Mouse (Mus musculus) MEL (cell line): ENCODE measurements around the gene Chfr.

Experiments
- POLR2A ChIP-seq, 2 experiments: IDR thresholded peaks; 2 replicates each; pipeline ENCODE4 v1.6.1; 2011 to 2012; ENCODE audit warnings: low read length in 2 of 2, mild to moderate bottlenecking in 2 of 2, control low read depth in 1 of 2, improper control_type of control experiment in 1 of 2, low read depth in 1 of 2, moderate library complexity in 1 of 2; ENCODE audit not compliant: control insufficient read depth in 1 of 2, insufficient read depth in 1 of 2, poor library complexity in 1 of 2
- UBTF ChIP-seq: IDR thresholded peaks from 2 replicates; pipeline ENCODE4 v1.6.1; 2012; ENCODE audit warnings: low read depth, mild to moderate bottlenecking, inconsistent platforms, low read length, improper control_type of control experiment, moderate library complexity, borderline replicate concordance; ENCODE audit not compliant: insufficient read depth

DNA sequence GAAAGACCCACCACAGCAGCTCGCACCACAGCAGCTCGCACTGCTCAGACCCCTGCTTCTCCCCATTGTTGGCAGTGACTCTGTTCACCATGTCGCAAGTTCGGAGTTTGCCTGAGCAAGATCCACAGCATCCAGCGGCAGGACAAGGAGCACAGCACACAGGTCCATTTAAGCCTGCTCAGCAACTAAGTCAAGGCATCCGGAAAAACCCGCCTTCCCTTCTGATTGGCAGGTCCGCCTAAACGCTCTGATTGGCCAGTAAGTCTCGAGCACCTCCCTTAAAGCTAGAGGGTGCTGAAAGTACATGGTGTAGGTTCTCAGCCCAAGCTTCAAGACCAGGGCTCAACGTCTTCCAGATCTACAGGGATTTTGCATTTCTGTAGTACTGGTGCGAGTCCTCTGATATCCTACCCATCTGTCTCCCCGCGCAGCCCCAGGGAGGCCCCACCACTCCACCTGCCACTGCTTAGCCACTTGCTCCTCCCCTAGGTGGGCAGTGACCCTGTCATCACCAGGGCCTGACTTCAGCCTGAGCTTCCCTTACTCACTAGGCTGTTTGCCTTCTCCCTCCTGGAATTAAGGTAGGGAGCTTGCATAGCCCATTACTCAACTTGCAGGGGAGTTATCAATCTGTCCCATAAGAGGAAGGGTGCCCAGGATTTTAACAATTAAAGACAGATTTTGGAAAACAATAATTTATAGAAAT, 49.3 kb upstream of the Chfr start:
- no peak for TF ChIP-seq UBTF
- TF ChIP-seq POLR2A (IDR thresholded peaks at IDR 0.05; ENCODE audit: control insufficient read depth in 1 of 2, insufficient read depth in 1 of 2, low read depth in 1 of 2, low read length in 2 of 2, poor library complexity in 1 of 2): no peak
